Mouse (Mus musculus) neutrophil, adult 5-6 weeks (primary cell): ENCODE results near the gene March4. TPM values are rescaled to one million over a fixed set of nuclear protein-coding genes. Genes with fewer than 3 reads are reported as not detected.

Experiments
- ATAC-seq: fragments of 151-379, 151-347 bp; 2 replicates; pipeline ENCODE4 v1.8.0; 2017; ENCODE audit warnings: mild to moderate bottlenecking, moderate TSS enrichment; ENCODE audit not compliant: insufficient number of reproducible peaks, poor library complexity, low FRiP score, severe bottlenecking; ENCODE audit errors: extremely low read depth
- total RNA-seq: library from RNA; stranded (forward); fragments of 200-1000 nt; gene quantifications from 2 replicates; pipeline ENCODE4 v1.2.3, GENCODE M21; 2017

The March4 gene
- not detected in 2 replicates for total RNA-seq

- no peak for ATAC-seq
Measured at GRCm38 (mm10) chr1:72536611-72537351, at the start of gene March4. Gene March4, minus strand, starts transcription at chr1:72536930.

DNA sequence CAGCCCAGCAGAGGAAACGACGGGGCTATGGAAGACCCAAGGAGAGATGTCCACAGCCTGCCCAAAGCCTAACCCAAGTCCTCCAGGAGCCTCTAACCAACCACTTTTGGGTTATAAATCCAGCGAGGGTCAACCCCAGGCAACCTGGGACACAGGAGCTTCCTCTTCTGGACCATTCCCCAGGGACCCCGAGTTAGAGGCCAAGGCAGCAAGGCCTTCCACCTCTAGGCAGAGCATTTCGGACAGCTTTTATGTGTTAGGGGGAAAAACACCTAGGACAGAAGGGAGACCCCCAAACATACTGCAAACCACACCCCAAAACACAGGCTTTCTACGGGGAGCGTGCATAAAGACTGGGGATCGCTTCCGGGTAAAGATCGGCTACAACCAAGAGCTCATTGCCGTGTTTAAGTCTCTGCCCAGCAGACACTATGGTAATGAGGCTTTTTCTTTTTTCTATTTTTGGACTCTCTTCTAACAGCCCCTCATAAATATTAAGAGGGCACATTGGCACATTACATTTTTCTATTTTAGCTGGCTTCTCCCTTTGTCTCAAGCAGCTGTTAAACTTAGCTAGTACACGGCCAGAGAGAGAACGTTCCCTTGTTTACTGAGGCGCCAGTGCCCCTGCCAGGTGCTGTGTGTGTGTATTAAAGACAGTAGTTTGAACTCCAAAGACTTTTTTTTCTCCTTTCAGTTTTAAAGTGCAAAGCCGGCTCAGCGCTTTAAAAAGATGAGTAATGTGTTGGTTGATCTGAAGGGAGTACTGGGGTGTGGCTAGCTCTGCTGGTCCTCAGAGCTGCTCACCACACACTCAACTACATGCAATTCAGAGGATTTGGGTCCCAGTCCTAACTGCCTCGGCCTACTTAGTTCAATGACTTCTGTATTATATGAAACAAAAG is 49.5 kb upstream of the March4 start:
- ATAC-seq: no peak

- no peak for ATAC-seq
Measured at GRCm38 (mm10) chr1:72583906-72584305, 47.2 kb upstream of the March4 start.

GRCm38 (mm10) chr1:72582947-72583731 is 46.4 kb upstream of the March4 start, which contains the start of gene Smarcal1:
Gene Smarcal1, plus strand, starts transcription at chr1:72583251.
- peak; percentile 99 for ATAC-seq

DNA sequence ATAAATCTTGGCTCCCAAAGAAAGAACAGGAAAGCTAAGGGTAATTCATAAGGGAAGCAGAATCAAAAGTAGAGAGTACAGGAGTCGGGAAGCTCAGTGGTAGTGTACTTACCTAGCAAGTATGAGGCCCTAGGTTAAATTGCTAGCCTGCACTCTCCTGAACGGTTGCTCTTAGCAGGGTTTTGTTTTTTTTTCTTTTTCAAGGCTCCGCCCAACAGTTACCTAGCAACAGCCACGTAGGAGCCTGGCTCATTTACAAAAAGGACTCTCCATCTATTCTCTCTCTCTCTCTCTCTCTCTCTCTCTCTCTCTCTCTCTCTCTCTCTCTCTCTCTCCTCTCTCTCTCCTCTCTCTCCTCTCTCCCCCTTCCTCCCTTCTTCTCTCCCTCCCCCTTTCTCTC is 42.1 kb upstream of the March4 start:
- no peak for ATAC-seq

GRCm38 (mm10) chr1:72578351-72578750 is 41.6 kb upstream of the March4 start:
- no peak for ATAC-seq

DNA sequence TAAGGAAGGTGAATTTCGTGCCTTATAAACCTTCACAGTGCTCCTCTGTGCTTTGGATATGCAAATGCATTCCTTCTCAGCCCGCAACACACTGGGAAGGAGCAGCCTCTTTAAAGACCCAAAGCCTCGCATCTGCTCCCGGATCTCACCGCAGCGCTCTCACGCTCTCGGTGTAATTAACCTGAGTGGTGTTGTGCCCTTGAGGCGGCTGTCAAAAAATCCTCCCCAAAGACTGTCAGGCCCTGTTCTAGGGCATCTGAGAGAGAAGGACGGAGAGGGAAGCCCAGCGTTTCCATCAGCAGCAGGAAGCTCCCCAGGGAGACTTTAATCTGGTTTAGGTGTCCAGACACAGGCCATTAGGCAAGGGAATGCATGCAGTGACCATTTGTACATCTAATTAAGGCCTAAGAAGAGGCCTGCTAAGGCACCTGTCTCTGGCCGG is 40.8 kb upstream of the March4 start:
- no peak for ATAC-seq

GRCm38 (mm10) chr1:72575121-72575520 is 38.4 kb upstream of the March4 start:
- ATAC-seq: no peak

DNA sequence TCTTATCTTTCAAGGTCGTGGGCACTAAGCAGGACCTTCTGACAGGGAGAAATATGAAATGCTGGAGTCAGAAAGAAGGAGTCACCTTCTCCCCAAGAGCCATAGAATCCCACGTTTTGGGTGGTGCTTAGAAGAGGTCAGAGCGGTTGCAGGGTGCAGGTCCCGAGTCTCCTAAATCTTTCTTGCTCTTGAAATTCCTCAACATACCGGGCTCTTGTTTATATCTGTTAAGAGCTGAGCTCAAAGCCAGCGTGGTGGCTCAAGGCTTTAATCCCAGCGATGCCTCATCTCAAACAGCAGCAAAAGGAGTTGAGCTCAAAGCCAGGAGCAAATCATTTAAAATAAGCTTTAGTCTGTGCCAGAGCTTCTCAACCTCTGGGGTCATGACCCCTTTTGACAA is 37.9 kb upstream of the March4 start:
- ATAC-seq: no peak

- ATAC-seq: no peak
Measured at GRCm38 (mm10) chr1:72574047-72574446, 37.3 kb upstream of the March4 start.

DNA sequence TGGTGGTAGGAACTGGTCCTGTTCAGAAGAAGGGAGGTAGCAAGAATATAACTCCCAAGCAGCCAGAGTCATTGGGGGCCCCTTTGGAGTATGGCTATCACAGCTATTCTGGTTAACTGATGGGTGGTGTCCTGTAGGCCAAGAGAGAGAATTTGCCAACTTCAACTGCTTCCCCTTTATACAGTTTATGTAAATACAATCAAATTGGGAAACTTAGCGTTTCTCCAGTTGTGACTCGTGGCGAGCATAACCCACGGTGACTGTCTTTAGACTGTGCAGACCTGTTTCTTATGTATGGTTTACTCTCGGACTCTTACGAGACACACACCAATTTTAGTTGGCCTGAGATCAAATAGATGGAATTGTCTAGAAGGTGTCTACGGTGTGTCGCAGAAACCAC is 32.0 kb upstream of the March4 start:
- no peak for ATAC-seq

DNA sequence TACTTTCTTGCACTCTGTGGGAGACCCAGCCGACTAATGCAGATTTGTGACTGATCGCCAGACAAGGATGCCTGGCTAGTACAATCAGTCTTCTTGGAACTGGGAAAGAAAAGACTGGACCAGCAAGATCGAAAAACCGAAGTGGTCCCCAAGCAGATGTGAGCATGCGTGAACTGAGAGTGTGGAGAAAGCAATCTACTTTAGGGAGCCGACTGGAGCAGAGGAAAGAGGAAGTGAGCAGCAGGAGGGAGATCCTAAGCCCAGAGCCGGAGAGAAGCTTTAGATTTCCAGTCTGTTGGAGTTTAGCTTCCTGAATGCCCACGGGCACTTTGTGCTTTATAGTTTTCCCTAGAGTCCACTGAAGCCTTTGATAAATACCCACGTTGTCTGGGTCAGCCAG is 30.3 kb upstream of the March4 start:
- no peak for ATAC-seq

DNA sequence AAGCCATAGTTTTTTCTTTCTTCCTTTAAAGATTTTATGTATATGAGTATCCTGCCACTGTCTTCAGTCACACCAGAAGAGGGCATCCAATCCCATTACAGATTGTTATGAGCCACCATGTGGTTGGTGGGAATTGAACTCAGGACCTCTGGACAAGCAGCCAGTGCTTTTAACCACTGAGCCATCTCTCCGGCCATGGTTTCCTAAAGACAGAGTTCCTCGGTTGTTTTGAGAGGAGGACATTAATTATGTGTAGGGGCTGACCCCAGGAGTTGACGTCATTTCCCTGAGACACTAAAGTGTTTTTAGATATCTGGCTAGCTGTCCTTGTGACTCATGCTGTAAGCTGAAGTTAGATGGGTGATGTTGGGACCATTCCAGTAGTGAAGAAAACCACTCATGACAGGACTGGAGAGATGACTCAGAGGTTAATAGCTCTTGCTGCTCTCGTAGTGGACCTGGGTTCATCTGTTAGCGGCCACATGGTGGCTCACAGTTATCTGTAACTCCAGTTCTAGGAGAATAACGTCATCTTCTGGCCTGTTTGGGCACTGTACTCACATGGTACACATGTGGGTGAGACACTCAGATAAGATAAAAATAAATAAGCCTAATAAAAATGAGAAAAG is 27.7 kb upstream of the March4 start:
- no peak for ATAC-seq

DNA sequence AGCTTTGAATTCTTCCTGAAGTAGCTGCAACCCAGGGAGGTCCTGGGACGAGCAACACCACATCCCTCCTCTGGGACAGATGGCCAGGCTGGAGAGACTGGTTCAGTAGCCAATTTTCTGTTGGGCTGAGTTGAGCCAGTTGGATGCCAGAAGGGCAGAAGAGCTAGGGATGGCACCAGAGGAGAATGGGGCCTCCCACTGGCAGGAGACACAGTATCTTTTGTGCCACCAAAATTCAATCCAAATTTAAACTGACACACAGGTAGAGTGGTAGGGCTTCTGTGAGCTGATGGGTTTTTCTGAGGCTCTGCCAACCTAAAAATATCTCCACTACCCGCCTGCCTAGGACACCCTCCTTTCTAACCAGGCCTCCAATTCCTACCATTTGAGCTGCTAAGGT is 21.9 kb upstream of the March4 start:
- no peak for ATAC-seq

DNA sequence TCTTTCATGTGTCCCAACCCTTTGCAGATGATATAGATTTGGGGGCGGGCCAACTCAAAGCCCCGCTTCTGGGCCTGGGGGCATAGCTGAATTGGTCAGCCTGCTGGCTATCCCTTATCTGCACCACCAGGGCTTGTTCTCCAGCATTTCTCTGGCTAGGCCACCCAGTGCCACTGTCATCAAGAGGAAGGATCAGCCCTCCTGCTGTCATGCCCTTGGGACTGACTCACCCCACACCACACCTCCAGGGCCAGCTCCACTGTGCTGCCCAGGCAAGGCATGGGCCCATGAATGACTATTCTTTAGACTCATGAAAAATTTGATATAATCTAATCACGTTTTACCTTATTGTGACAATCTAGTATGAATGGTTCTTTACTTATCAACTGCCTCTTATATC is 19.7 kb upstream of the March4 start:
- ATAC-seq: no peak

- ATAC-seq: no peak
Measured at GRCm38 (mm10) chr1:72550317-72550716, 13.6 kb upstream of the March4 start.

DNA sequence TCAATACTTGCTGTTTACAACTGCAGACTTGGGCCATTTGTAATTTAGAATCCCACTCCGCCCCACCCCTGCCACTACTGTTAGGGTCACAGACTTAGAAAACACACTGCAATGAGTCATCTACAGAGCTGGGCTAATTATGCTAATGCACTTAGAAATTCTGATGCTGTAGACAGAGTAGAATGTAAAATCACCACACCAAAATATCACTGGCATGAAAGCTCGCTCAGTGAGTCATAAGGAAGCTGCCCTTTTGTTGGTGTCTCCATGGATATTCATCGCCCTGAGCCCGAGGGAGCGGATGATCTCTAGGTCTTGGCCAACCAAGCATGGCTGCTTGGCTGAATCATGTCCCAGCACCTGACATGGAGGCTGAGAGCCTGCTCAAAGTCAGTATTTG is 1.5 kb upstream of the March4 start:
- ATAC-seq: no peak

DNA sequence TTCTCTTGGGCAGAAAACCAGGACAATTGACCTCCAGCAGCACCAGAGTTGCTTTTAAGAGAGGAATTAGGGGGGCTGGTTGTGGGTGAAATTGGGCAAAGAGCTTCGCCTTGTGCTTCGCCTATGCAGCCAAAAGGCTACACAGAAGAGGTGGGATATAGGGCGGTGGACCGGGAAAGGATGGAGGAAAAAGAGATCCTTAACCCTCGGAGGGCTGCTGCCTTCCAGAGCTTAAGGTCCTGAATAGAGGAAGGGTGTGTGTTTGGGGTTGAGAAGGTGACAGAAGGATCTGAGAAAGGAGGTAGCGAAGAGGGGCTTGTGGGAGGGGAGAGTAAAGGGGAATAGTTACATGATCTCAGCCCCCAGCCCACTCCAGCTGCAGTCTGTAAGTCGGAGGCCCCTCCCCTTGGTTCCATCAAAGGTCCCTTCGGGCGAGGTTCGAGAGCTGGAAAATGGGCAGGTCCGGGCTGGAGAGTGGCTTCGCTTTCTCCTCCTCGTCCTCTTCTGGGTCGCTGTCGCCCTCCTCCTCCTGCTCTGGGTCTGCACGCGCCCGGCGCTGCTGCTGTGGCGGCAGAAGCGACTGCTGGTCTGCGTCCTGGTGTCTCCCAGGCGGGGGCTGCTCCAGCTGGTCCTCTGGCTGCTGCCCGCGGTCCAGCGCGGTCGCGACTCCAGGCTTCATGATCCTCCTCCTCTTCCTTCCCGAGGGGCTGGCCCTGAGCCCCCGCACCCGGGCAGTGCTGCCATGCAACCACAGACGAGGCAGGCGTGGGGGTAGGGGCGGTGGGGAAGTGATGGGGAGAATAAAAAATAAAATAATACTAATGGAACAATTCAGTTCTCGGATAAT is 782 bp downstream of the March4 start:
- no peak for ATAC-seq
